Mouse (Mus musculus) midbrain, embryonic 16.5 days (tissue): ENCODE measurements at regions not wholly inside any gene's neighbourhood (a gene's known extent, or its start where the extent isn't known, plus 50 kb on each side); places are given as distances from the start of the nearest gene placed in this dataset.

ENCODE experiments used
- ATAC-seq: fragments of 200-750 bp; cut with Nextera tagmentation; 2 replicates; pipeline ENCODE4 v1.8.0; 2017; ENCODE audit warnings: moderate TSS enrichment
- H3K27ac ChIP-seq: fragments of 300-500 bp; sonication (generic); 2 replicates; pipeline ENCODE4 v1.5.1; 2014; ENCODE audit warnings: mild to moderate bottlenecking, low read length, mixed read lengths
- H3K27me3 ChIP-seq: fragments of 300-500 bp; sonication (generic); 2 replicates; pipeline ENCODE4 v1.6.1; 2014; ENCODE audit warnings: low read depth, low read length, mixed read lengths; ENCODE audit not compliant: control insufficient read depth, insufficient read depth
- H3K36me3 ChIP-seq: fragments of 300-500 bp; sonication (generic); 2 replicates; pipeline ENCODE4 v1.6.1; 2014; ENCODE audit warnings: mild to moderate bottlenecking, low read length, moderate library complexity, mixed read lengths; ENCODE audit not compliant: control insufficient read depth, insufficient read depth
- H3K4me1 ChIP-seq: fragments of 300-500 bp; sonication (generic); 2 replicates; pipeline ENCODE4 v1.6.1; 2014; ENCODE audit warnings: mild to moderate bottlenecking, low read length, mixed read lengths; ENCODE audit not compliant: control insufficient read depth, insufficient read depth
- H3K4me2 ChIP-seq: fragments of 300-500 bp; sonication (generic); 2 replicates; pipeline ENCODE4 v1.6.1; 2014; ENCODE audit warnings: mild to moderate bottlenecking, low read length, mixed read lengths
- H3K4me3 ChIP-seq: fragments of 300-500 bp; sonication (generic); 2 replicates; pipeline ENCODE4 v1.5.1; 2014; ENCODE audit warnings: low read depth, mild to moderate bottlenecking, low read length, moderate library complexity, mixed read lengths
- H3K9ac ChIP-seq: fragments of 300-500 bp; sonication (generic); 2 replicates; pipeline ENCODE4 v1.6.1; 2014; ENCODE audit warnings: low read depth, low read length, mixed read lengths
- H3K9me3 ChIP-seq: fragments of 300-500 bp; sonication (generic); replicated peaks from 2 replicates; pipeline ENCODE4 v1.6.1; 2014; ENCODE audit warnings: mild to moderate bottlenecking, low read length, mixed read lengths; ENCODE audit not compliant: control insufficient read depth, poor library complexity, severe bottlenecking
- WGBS: fragments of 180-500 bp; shearing (Covaris S2); extraction: QIAGEN DNeasy Blood & Tissue Kit; methylation state at CpG from one replicate; pipeline ENCODE4 v1.1.7; 2014; 5-methylcytosine and 5-hydroxymethylcytosine counted together

GRCm38 (mm10) chr8:116117919-116118318 is 386.9 kb upstream of the Dynlrb2 start:
- ATAC-seq: no peak
- no peak overlapping the region for H3K4me2 ChIP-seq
- H3K9me3 ChIP-seq: no peaks in the 10 kb centered on the region
- no peaks in the 10 kb centered on the region for H3K36me3 ChIP-seq
- whole genome bisulfite sequencing: 85% methylated on average over 2 of the region's 2 CpGs
- H3K4me3 ChIP-seq: no peak overlapping the region
- no peak overlapping the region for H3K27ac ChIP-seq
- no peaks in the 10 kb centered on the region for H3K27me3 ChIP-seq
- H3K4me1 ChIP-seq: peaks cover 6% of the 10 kb centered on the region; the same call in 1 of the 2 replicates
- H3K9ac ChIP-seq: no peak overlapping the region

- no peak overlapping the region for H3K9ac ChIP-seq
- H3K27ac ChIP-seq: no peak overlapping the region
- peak; percentile 48; the same call in 1 of the 2 replicates for ATAC-seq
- WGBS: 22% methylated on average over 7 of the region's 7 CpGs
- no peaks in the 10 kb centered on the region for H3K27me3 ChIP-seq
- H3K36me3 ChIP-seq: no peaks in the 10 kb centered on the region
- no peaks in the 10 kb centered on the region for H3K9me3 ChIP-seq
- no peak overlapping the region for H3K4me3 ChIP-seq
- H3K4me1 ChIP-seq: peaks cover 6% of the 10 kb centered on the region; the same call in 1 of the 2 replicates
- no peak overlapping the region for H3K4me2 ChIP-seq
Observed at GRCm38 (mm10) chr8:116116625-116117024, 388.1 kb upstream of the Dynlrb2 start.

GRCm38 (mm10) chr8:116115811-116116372 is 388.9 kb upstream of the Dynlrb2 start:
- Histone ChIP-seq H3K4me1 (peaks cover 6% of the 10 kb centered on the region; the same call in 1 of the 2 replicates), H3K4me2 (peak overlapping the region; percentile 47), H3K9me3 (no peaks in the 10 kb centered on the region), H3K27me3 (no peaks in the 10 kb centered on the region), H3K9ac (no peak overlapping the region), H3K27ac (no peak overlapping the region), H3K36me3 (no peaks in the 10 kb centered on the region), H3K4me3 (no peak overlapping the region)
- 11% methylated on average over 18 of the region's 18 CpGs for WGBS
- peak; percentile 83 for ATAC-seq

GRCm38 (mm10) chr8:116114978-116115377 is 389.8 kb upstream of the Dynlrb2 start:
- 70% methylated on average over 2 of the region's 2 CpGs for WGBS
- ATAC-seq: no peak
- H3K4me2 ChIP-seq: no peak overlapping the region
- H3K36me3 ChIP-seq: no peaks in the 10 kb centered on the region
- H3K9ac ChIP-seq: no peak overlapping the region
- H3K4me1 ChIP-seq: peaks cover 8% of the 10 kb centered on the region; the same call in 1 of the 2 replicates
- H3K4me3 ChIP-seq: no peak overlapping the region
- no peaks in the 10 kb centered on the region for H3K9me3 ChIP-seq
- H3K27me3 ChIP-seq: no peaks in the 10 kb centered on the region; the same call in 1 of the 2 replicates
- no peak overlapping the region for H3K27ac ChIP-seq

- WGBS: 79% methylated on average over 2 of the region's 2 CpGs
- peaks cover 8% of the 10 kb centered on the region; the same call in 1 of the 2 replicates for H3K4me1 ChIP-seq
- no peaks in the 10 kb centered on the region; the same call in 1 of the 2 replicates for H3K27me3 ChIP-seq
- no peak overlapping the region for H3K4me3 ChIP-seq
- no peaks in the 10 kb centered on the region for H3K9me3 ChIP-seq
- no peak for ATAC-seq
- H3K36me3 ChIP-seq: no peaks in the 10 kb centered on the region
- no peak overlapping the region for H3K9ac ChIP-seq
- H3K4me2 ChIP-seq: no peak overlapping the region
- H3K27ac ChIP-seq: no peak overlapping the region
Observed at GRCm38 (mm10) chr8:116114502-116114901, 390.3 kb upstream of the Dynlrb2 start.

- ATAC-seq: no peak
- H3K4me2 ChIP-seq: peak overlapping the region; percentile 42
- no peaks in the 10 kb centered on the region for H3K36me3 ChIP-seq
- 33% methylated on average over 12 of the region's 12 CpGs for WGBS
- peaks cover 5% of the 10 kb centered on the region; the same call in 1 of the 2 replicates for H3K4me1 ChIP-seq
- H3K4me3 ChIP-seq: no peak overlapping the region
- H3K27ac ChIP-seq: peak overlapping the region; percentile 32; the same call in 1 of the 2 replicates
- no peaks in the 10 kb centered on the region for H3K9me3 ChIP-seq
- H3K9ac ChIP-seq: no peak overlapping the region
- H3K27me3 ChIP-seq: no peaks in the 10 kb centered on the region; the same call in 1 of the 2 replicates
Observed at GRCm38 (mm10) chr8:116111168-116111567, 393.6 kb upstream of the Dynlrb2 start.

- no peak overlapping the region for H3K9ac ChIP-seq
- no peak overlapping the region for H3K27ac ChIP-seq
- H3K4me2 ChIP-seq: no peak overlapping the region
- WGBS: 71% methylated on average over 3 of the region's 3 CpGs
- ATAC-seq: no peak
- H3K4me1 ChIP-seq: no peaks in the 10 kb centered on the region
- no peaks in the 10 kb centered on the region for H3K27me3 ChIP-seq
- H3K4me3 ChIP-seq: no peak overlapping the region
- H3K36me3 ChIP-seq: no peaks in the 10 kb centered on the region
- no peaks in the 10 kb centered on the region for H3K9me3 ChIP-seq
Observed at GRCm38 (mm10) chr8:116096666-116097065, 389.1 kb upstream of the Maf start.

GRCm38 (mm10) chr8:116083156-116083555 is 375.6 kb upstream of the Maf start:
- H3K27ac ChIP-seq: no peak overlapping the region
- WGBS: 98% methylated on average over 2 of the region's 2 CpGs
- H3K36me3 ChIP-seq: no peaks in the 10 kb centered on the region
- no peak overlapping the region for H3K4me3 ChIP-seq
- H3K9ac ChIP-seq: no peak overlapping the region
- no peak overlapping the region for H3K4me2 ChIP-seq
- no peaks in the 10 kb centered on the region for H3K27me3 ChIP-seq
- ATAC-seq: no peak
- H3K4me1 ChIP-seq: no peaks in the 10 kb centered on the region
- no peaks in the 10 kb centered on the region for H3K9me3 ChIP-seq

GRCm38 (mm10) chr8:116078849-116079407 is 371.3 kb upstream of the Maf start:
- H3K4me1 ChIP-seq: no peaks in the 10 kb centered on the region
- H3K36me3 ChIP-seq: no peaks in the 10 kb centered on the region
- H3K9me3 ChIP-seq: no peaks in the 10 kb centered on the region
- WGBS: 76% methylated on average over 5 of the region's 5 CpGs
- H3K27ac ChIP-seq: no peak overlapping the region
- H3K9ac ChIP-seq: no peak overlapping the region
- no peak overlapping the region for H3K4me3 ChIP-seq
- ATAC-seq: no peak
- no peaks in the 10 kb centered on the region for H3K27me3 ChIP-seq
- no peak overlapping the region for H3K4me2 ChIP-seq
